Mouse (Mus musculus) MEL (cell line): ENCODE measurements around the gene Arhgap24.

Experiments used
- CTCF ChIP-seq, 3 experiments: IDR thresholded peaks in 2 of 3; conservative IDR thresholded peaks in 1 of 3; 2 replicates each; pipeline ENCODE4 v1.5.1; 2011 to 2012; ENCODE audit warnings: low read length in 3 of 3, low read depth in 2 of 3, mild to moderate bottlenecking in 2 of 3, improper control_type of control experiment in 1 of 3, inconsistent platforms in 1 of 3, mixed read lengths in 1 of 3, moderate library complexity in 1 of 3; ENCODE audit not compliant: control insufficient read depth in 1 of 3, insufficient read depth in 1 of 3, poor library complexity in 1 of 3, severe bottlenecking in 1 of 3
- SMC3 ChIP-seq: IDR thresholded peaks from 2 replicates; pipeline ENCODE4 v1.6.1; 2011; ENCODE audit warnings: low read depth, low read length, improper control_type of control experiment

DNA sequence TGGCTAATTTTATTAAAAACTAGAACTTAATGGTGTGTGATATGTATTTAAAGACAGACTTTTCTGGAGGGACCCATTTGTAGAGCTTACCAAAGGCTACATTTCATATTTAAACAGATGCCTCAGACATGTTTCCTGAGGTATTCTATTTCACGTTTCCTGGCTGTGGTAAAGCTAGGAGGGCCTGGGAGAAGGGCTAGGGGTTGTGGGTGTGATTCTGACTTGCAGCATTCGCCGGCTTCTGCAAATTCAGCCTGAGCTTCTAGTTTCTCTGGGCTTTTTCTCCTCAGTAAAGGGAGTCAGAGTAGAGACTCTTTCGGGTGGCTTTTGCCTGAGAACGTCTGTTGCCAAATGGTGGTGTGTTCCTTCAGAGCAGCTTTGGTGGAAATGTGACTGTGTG is 10.4 kb downstream of the Arhgap24 start:
- TF ChIP-seq SMC3 (no peak), CTCF (IDR thresholded peaks at IDR 0.05 in 2 of 3, conservative IDR thresholded peaks at IDR 0.05 in 1 of 3; ENCODE audit: control insufficient read depth in 1 of 3, insufficient read depth in 1 of 3, low read depth in 2 of 3, low read length in 3 of 3, poor library complexity in 1 of 3, severe bottlenecking in 1 of 3) (no peak)
